Mouse (Mus musculus) splenic B cell, adult 2 months (primary cell): ENCODE results near the gene Prkar1b.

Experiments
- DNase-seq: peaks from one replicate; pipeline ENCODE4 v3.0.0-alpha.2; 2011; ENCODE audit warnings: low read depth, low spot score
- H3K27me3 ChIP-seq: 2 replicates; pipeline ENCODE4 v1.6.1; 2012; ENCODE audit warnings: mild to moderate bottlenecking, low read length, moderate library complexity, mixed read lengths; ENCODE audit not compliant: control insufficient read depth, poor library complexity, insufficient read depth, severe bottlenecking
- H3K36me3 ChIP-seq: 2 replicates; pipeline ENCODE4 v1.6.1; 2012; ENCODE audit warnings: mild to moderate bottlenecking, low read length, moderate library complexity, mixed read lengths; ENCODE audit not compliant: control insufficient read depth, poor library complexity, insufficient read depth, severe bottlenecking

The Prkar1b gene

DNA sequence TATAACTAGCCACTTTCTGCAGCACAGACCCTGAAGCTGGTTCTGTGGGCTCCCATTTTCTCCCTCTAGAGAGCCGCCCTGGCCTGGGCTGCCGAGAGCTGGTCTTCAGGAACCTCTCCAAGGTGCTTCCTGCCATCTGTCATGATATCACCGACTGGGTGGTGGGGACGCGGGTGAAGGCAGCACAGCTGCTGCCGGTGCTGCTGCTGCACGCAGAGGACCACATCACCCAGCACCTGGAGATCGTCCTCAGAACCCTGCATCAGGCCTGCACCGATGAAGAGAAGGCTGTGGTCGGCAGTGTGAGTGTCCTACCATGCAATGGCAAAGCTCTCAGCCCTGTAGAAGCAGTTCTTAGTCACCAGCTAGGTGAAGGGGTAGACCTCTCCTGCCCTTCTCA lies 11.8 kb upstream of the Prkar1b start:
- DNase-seq: peak; percentile 19
- no peaks in the 10 kb centered on the region for H3K27me3 ChIP-seq

DNA sequence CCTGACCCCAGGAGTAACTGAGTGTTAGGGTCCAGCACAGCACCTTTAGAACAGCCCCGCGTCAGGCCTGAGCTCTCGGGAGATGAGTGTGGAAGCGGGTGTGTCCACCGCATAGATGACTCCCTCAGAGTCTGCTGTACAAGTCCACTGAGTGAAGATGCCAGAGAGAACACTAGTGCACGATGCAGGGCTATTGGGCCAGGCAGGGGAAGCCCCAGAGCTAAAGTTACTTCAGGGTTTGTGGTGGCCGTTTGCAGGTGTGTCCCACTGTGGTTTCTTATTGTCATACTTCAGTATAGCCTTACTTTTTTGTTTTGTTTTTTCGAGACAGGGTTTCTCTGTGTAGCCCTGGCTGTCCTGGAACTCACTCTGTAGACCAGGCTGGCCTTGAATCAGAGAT lies 11.1 kb upstream of the Prkar1b start:
- no peaks in the 10 kb centered on the region for H3K27me3 ChIP-seq

More for the DNA sequence above, 11.8 kb upstream of the Prkar1b start:
- H3K36me3 ChIP-seq: no peaks in the 10 kb centered on the region; the same call in 1 of the 2 replicates

GRCm38 (mm10) chr5:139150603-139151031 lies 816 bp upstream of the Prkar1b start:
- Histone ChIP-seq H3K27me3 (no peaks in the 10 kb centered on the region), H3K36me3 (no peaks in the 10 kb centered on the region)
- DNase-seq: peak; percentile 41

More for the DNA sequence above, 11.1 kb upstream of the Prkar1b start:
- peak; percentile 33 for DNase-seq
- H3K36me3 ChIP-seq: no peaks in the 10 kb centered on the region; the same call in 1 of the 2 replicates

GRCm38 (mm10) chr5:139149006-139149672 lies 662 bp downstream of the Prkar1b start:
- no peaks in the 10 kb centered on the region for H3K36me3 ChIP-seq
- no peaks in the 10 kb centered on the region for H3K27me3 ChIP-seq
- DNase-seq: no peak

- no peak for DNase-seq
- H3K36me3 ChIP-seq: no peaks in the 10 kb centered on the region
- H3K27me3 ChIP-seq: no peaks in the 10 kb centered on the region
Measured at GRCm38 (mm10) chr5:139147178-139148078, 2.4 kb downstream of the Prkar1b start.

DNA sequence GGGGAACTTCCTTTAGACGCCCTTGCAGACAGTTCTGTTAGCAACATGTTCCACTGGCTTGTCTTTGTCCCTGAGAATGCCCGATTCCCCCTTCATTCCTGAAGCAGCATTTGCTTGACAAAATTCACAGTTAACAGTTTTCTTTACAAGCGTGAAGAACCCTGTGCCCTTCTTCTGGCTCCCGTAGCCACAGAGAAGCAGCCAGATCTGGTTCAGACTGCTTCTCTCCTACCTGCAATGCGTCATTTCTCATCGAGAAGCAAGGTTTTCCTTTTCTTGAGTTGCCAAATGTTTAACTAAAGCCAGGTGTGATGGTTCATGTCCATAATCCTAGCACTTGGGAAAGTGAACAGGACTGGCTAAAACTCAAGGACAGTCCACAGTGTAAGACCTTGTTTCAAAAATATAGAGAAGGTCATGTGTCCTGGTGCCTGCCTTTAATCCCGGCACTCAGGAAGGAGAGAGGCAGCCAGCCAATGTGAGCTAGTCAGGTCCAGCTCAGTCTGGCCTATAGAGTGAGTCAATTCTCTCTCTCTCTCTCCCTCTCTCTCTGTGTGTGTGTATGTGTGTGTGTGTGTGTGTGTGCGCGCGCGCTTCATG lies 3.2 kb downstream of the Prkar1b start:
- no peaks in the 10 kb centered on the region for H3K36me3 ChIP-seq
- no peaks in the 10 kb centered on the region for H3K27me3 ChIP-seq
- no peak for DNase-seq

GRCm38 (mm10) chr5:139145726-139146125 lies 4.1 kb downstream of the Prkar1b start:
- H3K36me3 ChIP-seq: no peaks in the 10 kb centered on the region
- DNase-seq: no peak
- no peaks in the 10 kb centered on the region for H3K27me3 ChIP-seq

- no peak for DNase-seq
- no peaks in the 10 kb centered on the region for H3K27me3 ChIP-seq
Measured at GRCm38 (mm10) chr5:139143890-139144289, 5.9 kb downstream of the Prkar1b start.

DNA sequence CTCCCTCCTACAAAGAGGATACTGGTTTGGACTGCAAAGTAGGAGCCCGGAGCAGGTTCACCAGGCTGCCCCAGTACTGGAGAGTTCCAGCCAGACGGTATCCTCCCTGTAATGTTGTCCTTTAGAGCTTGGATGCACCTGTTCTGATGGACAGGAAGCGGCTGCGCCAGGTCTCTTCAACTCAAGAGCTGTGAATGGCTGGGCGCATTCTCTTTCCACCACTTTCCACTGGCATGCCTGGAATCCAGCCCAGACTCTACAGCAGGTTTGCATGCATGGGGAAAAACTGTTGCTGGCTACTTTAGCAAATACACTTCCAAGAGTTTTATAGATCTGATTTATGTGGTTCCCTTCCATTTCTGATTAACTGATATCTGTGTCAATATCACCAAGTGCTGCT lies 8.5 kb downstream of the Prkar1b start:
- Histone ChIP-seq H3K36me3 (no peaks in the 10 kb centered on the region), H3K27me3 (no peaks in the 10 kb centered on the region)
- DNase-seq: no peak

More at GRCm38 (mm10) chr5:139143890-139144289, 5.9 kb downstream of the Prkar1b start:
- no peaks in the 10 kb centered on the region for H3K36me3 ChIP-seq

DNA sequence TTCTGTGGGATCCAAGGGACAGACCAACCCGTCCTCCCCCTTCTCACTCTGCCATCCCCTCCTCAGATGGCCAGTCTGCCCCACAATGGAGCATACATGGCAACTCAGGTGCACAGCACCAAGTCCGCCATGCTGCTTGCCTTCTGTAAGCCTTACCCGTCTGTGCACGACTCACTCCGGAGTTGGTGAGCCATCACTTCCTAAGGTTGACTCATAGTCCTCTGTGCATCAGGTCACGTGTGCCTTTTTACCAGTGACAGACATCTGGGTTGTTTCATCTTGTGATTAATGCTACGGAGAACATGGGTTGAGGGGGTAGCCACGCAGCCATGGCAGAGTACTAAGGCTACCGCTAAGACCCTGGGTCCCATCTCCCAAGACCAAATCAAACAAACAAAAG lies 9.2 kb downstream of the Prkar1b start:
- Histone ChIP-seq H3K27me3 (no peaks in the 10 kb centered on the region), H3K36me3 (no peaks in the 10 kb centered on the region)
- no peak for DNase-seq

DNA sequence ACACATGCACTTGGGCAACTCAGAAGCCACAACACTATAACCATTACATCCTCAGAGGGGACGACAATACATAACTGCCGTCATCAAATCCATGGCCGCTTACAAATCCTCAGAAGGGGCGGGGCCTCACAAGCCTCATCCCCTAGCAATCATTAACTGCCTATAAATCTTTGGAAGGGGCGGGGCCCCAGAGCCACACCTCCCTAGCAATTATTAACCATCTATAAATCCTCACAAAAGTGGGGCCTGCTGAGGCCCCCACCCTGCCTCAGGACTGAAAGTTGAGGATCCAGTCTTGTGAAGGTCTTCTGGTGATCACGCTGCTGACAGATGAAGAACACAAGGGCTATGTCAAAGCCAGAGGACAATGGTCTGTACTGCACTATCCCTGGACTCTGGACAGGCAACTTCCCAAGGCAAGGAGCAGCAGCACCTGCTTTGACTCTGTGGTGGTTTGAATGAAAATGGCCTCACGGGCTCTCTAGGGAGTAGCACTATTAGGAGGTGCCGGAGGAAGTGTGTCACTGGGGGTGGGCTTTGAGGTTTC lies 10.8 kb downstream of the Prkar1b start:
- no peak for DNase-seq

DNA sequence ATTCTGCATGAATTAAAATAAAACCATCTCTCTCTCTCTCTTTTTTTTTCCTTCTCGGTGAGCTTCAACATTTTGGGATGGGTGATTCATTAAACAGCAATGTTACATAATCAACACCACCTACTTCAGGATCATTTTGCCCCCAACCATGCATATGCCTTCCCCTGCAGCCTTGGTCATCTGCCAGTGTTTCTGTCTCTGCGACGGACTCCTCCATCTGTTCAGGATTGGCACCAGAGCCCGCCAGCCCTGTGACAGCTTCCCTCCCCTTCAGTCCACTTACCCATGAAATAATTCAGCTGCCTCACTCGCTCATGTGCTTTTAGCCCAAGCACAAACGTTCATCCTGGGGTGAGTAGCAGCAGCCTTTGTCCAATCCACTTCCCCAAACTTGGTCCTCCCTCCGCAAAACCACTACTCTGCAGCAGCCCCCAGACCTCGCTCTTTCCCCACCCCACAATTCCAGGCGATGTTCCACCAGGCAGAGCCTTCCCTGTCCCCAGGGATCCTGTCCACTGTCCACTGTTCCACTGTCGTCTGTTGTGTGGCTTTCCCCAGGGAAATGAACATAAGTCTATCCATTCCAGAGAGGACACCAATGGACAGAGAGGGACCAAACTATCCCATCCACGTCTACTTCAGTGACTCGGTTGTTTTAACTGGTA lies 11.4 kb downstream of the Prkar1b start:
- H3K27me3 ChIP-seq: no peaks in the 10 kb centered on the region
- no peaks in the 10 kb centered on the region for H3K36me3 ChIP-seq
- DNase-seq: no peak

More for the DNA sequence above, 10.8 kb downstream of the Prkar1b start:
- Histone ChIP-seq H3K27me3 (no peaks in the 10 kb centered on the region), H3K36me3 (no peaks in the 10 kb centered on the region)

DNA sequence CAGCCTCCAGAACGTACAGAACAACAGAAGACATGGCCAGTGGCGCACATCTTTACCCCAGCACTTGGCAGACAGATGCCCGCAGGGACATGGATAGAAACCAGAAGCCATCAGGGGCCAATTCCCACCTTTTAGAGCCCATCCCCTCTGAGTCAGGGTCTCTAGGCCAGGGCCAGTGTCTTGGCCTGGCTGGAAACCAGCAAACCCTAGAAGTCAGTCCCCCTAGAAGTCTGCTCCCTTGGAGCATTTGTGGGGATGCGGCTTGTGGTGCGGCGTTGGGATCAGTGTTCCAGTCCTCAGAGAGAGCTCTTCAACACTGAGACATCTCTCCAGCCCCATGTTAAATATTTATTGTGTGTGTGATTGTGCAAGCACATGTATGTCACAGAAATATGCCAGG lies 12.6 kb downstream of the Prkar1b start:
- no peaks in the 10 kb centered on the region for H3K27me3 ChIP-seq
- no peak for DNase-seq
- no peaks in the 10 kb centered on the region for H3K36me3 ChIP-seq

DNA sequence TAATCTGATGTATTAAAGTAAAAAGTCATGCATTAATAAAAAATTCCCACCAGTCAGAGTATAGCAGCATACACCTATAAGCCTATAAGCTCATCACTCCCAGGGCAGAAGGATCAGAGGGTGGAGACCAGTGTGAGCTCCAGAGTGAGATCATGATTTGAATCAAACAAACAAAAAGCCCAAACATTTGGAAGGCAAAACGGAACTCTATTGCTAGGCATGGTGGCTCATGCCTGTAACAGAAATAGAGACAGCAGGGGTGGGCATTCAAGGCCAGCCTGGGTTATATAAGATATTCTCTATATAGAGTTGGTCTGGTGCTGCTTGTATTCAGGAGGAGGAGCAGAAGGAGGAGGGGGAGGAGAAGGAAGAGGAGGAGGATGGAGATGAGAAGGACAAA lies 13.5 kb downstream of the Prkar1b start:
- Histone ChIP-seq H3K27me3 (no peaks in the 10 kb centered on the region), H3K36me3 (no peaks in the 10 kb centered on the region)
- no peak for DNase-seq
